Mouse (Mus musculus): Measurements from ENCODE around the gene Sbno1. TPM values are rescaled to one million over a fixed set of nuclear protein-coding genes. Genes with fewer than 3 reads are reported as not detected.

Gene Sbno1
- 105 TPM for polyA plus RNA-seq (2014; fragmentation: Illumina TruSeq; extraction: RNeasy Lipid Tissue Mini Kit (QIAGEN cat#74804); ENCODE audit: low read depth, low replicate concordance)

DNA sequence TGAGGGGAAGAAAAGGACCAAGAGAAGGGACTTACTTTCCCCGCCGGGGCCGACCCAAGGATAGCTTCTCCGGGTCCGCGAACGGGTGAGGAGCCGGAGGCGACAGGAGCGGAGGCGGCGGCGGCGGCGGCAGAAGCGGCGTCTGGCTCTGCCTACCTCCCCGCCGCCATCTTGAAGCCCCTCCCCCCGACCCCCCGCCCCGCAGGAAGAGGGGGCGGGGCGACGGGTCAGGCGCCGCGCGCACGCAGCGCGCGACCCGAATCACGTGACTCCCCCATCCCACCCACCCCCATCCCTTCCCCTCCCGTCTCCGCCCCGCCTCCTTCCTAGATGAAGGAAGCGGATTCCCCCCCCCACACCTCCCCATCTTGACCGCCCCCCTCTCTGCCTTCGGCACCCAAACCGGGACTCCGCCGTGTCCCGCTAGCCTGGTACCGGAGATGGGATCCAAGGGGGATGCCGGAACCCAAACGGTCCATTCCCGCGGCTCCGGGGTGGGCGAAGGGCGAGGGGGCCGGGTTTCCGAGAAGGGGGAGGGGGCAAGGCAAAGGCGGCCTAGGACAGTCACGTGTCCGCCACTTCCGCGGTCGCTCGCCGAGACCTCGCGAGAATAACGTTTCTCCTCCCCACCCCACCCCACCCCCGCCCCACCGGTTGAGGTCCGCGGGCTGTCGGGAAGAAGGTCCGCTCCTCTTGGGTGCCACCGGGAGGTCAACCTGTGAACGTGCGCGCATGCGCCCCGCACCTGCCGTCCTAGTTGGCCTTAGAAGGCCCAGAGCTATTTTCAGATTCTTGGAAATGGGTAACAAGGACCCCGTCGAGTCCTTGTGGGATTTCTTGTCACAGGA lies at the start of gene Sbno1:
Gene Sbno1 (minus strand): TSS at position 590 of the 848 bp plus-strand sequence.

GRCm38 (mm10) chr5:124439447-124440093 lies 13.8 kb upstream of the Sbno1 start, which contains the start of gene Kmt5a:
Gene Kmt5a (plus strand): TSS chr5:124439930.

GRCm38 (mm10) chr5:124362982-124363381 lies 62.8 kb downstream of the Sbno1 start, which contains the start of gene Cdk2ap1:
Gene Cdk2ap1 (minus strand): TSS chr5:124363082.

GRCm38 (mm10) chr5:124327510-124328364 lies 98.1 kb downstream of the Sbno1 start, which contains the start of the genes Mphosph9 and 2810006K23Rik:
Gene Mphosph9 (minus strand): TSS chr5:124327972.
Gene 2810006K23Rik (plus strand): TSS chr5:124328089.

Other genes starting within 250 kb of the Sbno1 start
- 1.4 TPM for gene Pitpnm2, start 176.2 kb downstream of the Sbno1 start, polyA plus RNA-seq (2014; fragmentation: Illumina TruSeq; extraction: RNeasy Lipid Tissue Mini Kit (QIAGEN cat#74804); ENCODE audit: low read depth, low replicate concordance)
- gene Mphosph9, start 98.0 kb downstream of the Sbno1 start, polyA plus RNA-seq (2014; fragmentation: Illumina TruSeq; extraction: RNeasy Lipid Tissue Mini Kit (QIAGEN cat#74804); ENCODE audit: low read depth, low replicate concordance): 9.0 TPM
- gene 2810006K23Rik, start 97.9 kb downstream of the Sbno1 start, polyA plus RNA-seq (2014; fragmentation: Illumina TruSeq; extraction: RNeasy Lipid Tissue Mini Kit (QIAGEN cat#74804); ENCODE audit: low read depth, low replicate concordance): 12.7 TPM
- gene Cdk2ap1, start 62.9 kb downstream of the Sbno1 start, polyA plus RNA-seq (2014; fragmentation: Illumina TruSeq; extraction: RNeasy Lipid Tissue Mini Kit (QIAGEN cat#74804); ENCODE audit: low read depth, low replicate concordance): 108 TPM
- 128 TPM for gene Kmt5a, start 13.9 kb upstream of the Sbno1 start, polyA plus RNA-seq (2014; fragmentation: Illumina TruSeq; extraction: RNeasy Lipid Tissue Mini Kit (QIAGEN cat#74804); ENCODE audit: low read depth, low replicate concordance)
- gene Rilpl2, start 52.4 kb upstream of the Sbno1 start, polyA plus RNA-seq (2014; fragmentation: Illumina TruSeq; extraction: RNeasy Lipid Tissue Mini Kit (QIAGEN cat#74804); ENCODE audit: low read depth, low replicate concordance): 0.95 TPM
- 1.1 TPM for gene Snrnp35, start 57.1 kb upstream of the Sbno1 start, polyA plus RNA-seq (2014; fragmentation: Illumina TruSeq; extraction: RNeasy Lipid Tissue Mini Kit (QIAGEN cat#74804); ENCODE audit: low read depth, low replicate concordance)
- 2.4 TPM for gene Rilpl1, start 105.4 kb upstream of the Sbno1 start, polyA plus RNA-seq (2014; fragmentation: Illumina TruSeq; extraction: RNeasy Lipid Tissue Mini Kit (QIAGEN cat#74804); ENCODE audit: low read depth, low replicate concordance)
- 1,811 TPM for gene Tmed2, start 114.7 kb upstream of the Sbno1 start, polyA plus RNA-seq (2014; fragmentation: Illumina TruSeq; extraction: RNeasy Lipid Tissue Mini Kit (QIAGEN cat#74804); ENCODE audit: low read depth, low replicate concordance)
- 19.1 TPM for gene Ddx55, start 126.9 kb upstream of the Sbno1 start, polyA plus RNA-seq (2014; fragmentation: Illumina TruSeq; extraction: RNeasy Lipid Tissue Mini Kit (QIAGEN cat#74804); ENCODE audit: low read depth, low replicate concordance)
- gene Eif2b1, start 153.1 kb upstream of the Sbno1 start, polyA plus RNA-seq (2014; fragmentation: Illumina TruSeq; extraction: RNeasy Lipid Tissue Mini Kit (QIAGEN cat#74804); ENCODE audit: low read depth, low replicate concordance): 81.0 TPM
- 12.9 TPM for gene Gtf2h3, start 153.1 kb upstream of the Sbno1 start, polyA plus RNA-seq (2014; fragmentation: Illumina TruSeq; extraction: RNeasy Lipid Tissue Mini Kit (QIAGEN cat#74804); ENCODE audit: low read depth, low replicate concordance)
- gene Atp6v0a2, start 202.6 kb upstream of the Sbno1 start, polyA plus RNA-seq (2014; fragmentation: Illumina TruSeq; extraction: RNeasy Lipid Tissue Mini Kit (QIAGEN cat#74804); ENCODE audit: low read depth, low replicate concordance): 67.9 TPM